15 mouse cellular contexts compared by ENCODE assay signal in genomic region chr10:108532916-108533315, GRCm38 (mm10).
"Had no signal": no experiment of that assay in that cellular context is flagged by ENCODE, and none has a peak within 500 bp of the region (broad histone marks: within the 10 kb centered on the region; RNA-seq: fewer than 3 reads in every experiment).

No protein-coding gene starts in this region.

- H3K9me3 ChIP-seq: kidney, embryonic 15.5 days; limb, embryonic 10.5 days; liver, embryonic 13.5 days; midbrain, embryonic 13.5 days; neural tube, embryonic 15.5 days had no signal

- H3K4me1 ChIP-seq: limb, embryonic 10.5 days; liver, embryonic 13.5 days; neural tube, embryonic 15.5 days had no signal

- H3K27ac ChIP-seq: kidney, embryonic 15.5 days; limb, embryonic 10.5 days; liver, embryonic 13.5 days; macrophage; midbrain, embryonic 13.5 days; neural tube, embryonic 15.5 days; stomach, postnatal 0 days had no signal

- ATAC-seq: intestine, postnatal 0 days; liver, postnatal 0 days; midbrain, embryonic 13.5 days had no signal

- H3K4me2 ChIP-seq: kidney, embryonic 15.5 days; liver, embryonic 13.5 days; midbrain, embryonic 13.5 days; neural tube, embryonic 15.5 days had no signal

- H3K4me3 ChIP-seq: kidney, embryonic 15.5 days; limb, embryonic 10.5 days; liver, embryonic 13.5 days; midbrain, embryonic 13.5 days; myocyte; neural tube, embryonic 15.5 days had no signal

- DNase-seq: kidney, postnatal 25 days; liver, embryonic 13.5 days; liver, postnatal 0 days; lung, postnatal 10 days; right cerebral cortex, adult 18-20 months; right cerebral cortex, postnatal 25 days; thymus, postnatal 4 days had no signal

- H3K9ac ChIP-seq: kidney, embryonic 15.5 days; liver, embryonic 13.5 days; liver, postnatal 0 days; midbrain, embryonic 13.5 days; neural tube, embryonic 15.5 days had no signal

- H3K27me3 ChIP-seq: kidney, embryonic 15.5 days; liver, embryonic 13.5 days; midbrain, embryonic 13.5 days; neural tube, embryonic 15.5 days had no signal

- H3K36me3 ChIP-seq: kidney, embryonic 15.5 days; limb, embryonic 10.5 days; liver, embryonic 13.5 days; midbrain, embryonic 13.5 days; neural tube, embryonic 15.5 days had no signal
